Mouse (Mus musculus): ENCODE measurements around the gene Gabrb2. TPM values are rescaled to one million over a fixed set of nuclear protein-coding genes. Genes with fewer than 3 reads are reported as not detected.

The Gabrb2 gene
- 0.05 and 0.20 TPM in 2 replicates for polyA plus RNA-seq (2012; rRNA removed; ENCODE audit: low replicate concordance)

DNA sequence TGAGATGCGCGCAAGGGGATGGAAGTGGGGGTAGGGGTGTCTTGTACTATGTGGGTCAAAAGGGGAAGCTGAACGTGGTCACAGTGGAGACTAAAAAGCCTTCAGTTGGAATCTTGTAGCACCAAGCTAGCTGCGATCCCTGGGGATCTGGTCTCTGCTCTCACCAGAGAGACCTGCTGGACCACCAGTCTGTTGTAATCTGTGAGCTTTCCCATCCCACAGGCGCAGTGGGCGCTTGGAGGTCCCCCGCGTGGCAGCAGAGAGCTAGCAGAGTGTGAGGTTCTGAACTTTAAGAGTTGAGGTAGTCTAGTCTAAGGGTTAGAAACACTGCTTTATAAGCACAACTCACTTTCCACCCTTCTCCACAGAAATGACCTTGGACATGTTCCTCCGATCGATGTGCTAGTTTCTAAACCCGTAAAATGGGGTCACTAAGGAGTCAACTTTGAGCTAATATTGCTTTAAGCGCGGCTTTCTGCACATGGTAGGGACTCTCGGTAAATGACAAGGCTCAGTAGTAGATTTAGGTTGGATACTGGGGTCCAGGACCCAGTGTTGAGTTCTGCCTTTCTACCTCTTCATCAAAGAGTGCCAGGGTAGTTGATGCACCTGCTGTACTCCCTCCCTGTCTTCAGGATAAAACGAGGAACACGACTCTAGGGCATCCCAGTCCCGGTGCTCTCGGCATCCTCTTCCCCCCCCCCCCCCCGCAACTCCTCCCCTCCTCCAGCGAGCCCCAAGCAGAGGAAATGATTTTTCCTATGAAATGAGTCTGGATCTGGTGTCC, at the start of gene Gabrb2:
Gene Gabrb2 (plus strand): TSS at position 762 of the 787 bp plus-strand sequence.

Other genes starting within 250 kb of the Gabrb2 start
- 0.04 TPM in 1 of 2 replicates, not detected in the other for gene Gabra1, start 236.8 kb upstream of the Gabrb2 start, polyA plus RNA-seq (2012; rRNA removed; ENCODE audit: low replicate concordance)
- gene Gabra6, start 98.7 kb upstream of the Gabrb2 start, polyA plus RNA-seq (2012; rRNA removed; ENCODE audit: low replicate concordance) = not detected in 2 replicates